Mouse (Mus musculus) embryonic facial prominence, embryonic 15.5 days (tissue): ENCODE data around the gene Cdk5. TPM values are rescaled to one million over a fixed set of nuclear protein-coding genes. Genes with fewer than 3 reads are reported as not detected.

Source experiments
- ATAC-seq: fragments of 200-750 bp; cut with Nextera tagmentation; 2 replicates; pipeline ENCODE4 v1.8.0; 2017; ENCODE audit warnings: low read depth, moderate TSS enrichment; ENCODE audit not compliant: insufficient number of reproducible peaks, low FRiP score, low TSS enrichment
- H3K27ac ChIP-seq: fragments of 300-500 bp; sonication (generic); replicated peaks from 2 replicates; pipeline ENCODE4 v1.5.1; 2015; ENCODE audit warnings: mild to moderate bottlenecking, inconsistent platforms
- H3K27me3 ChIP-seq: fragments of 300-500 bp; sonication (generic); 2 replicates; pipeline ENCODE4 v1.6.1; 2015; ENCODE audit warnings: inconsistent platforms
- H3K36me3 ChIP-seq: fragments of 300-500 bp; sonication (generic); 2 replicates; pipeline ENCODE4 v1.6.1; 2015; ENCODE audit warnings: mild to moderate bottlenecking, inconsistent platforms
- H3K4me1 ChIP-seq: fragments of 300-500 bp; sonication (generic); 2 replicates; pipeline ENCODE4 v1.6.1; 2015; ENCODE audit warnings: inconsistent platforms
- H3K4me2 ChIP-seq: fragments of 300-500 bp; sonication (generic); replicated peaks from 2 replicates; pipeline ENCODE4 v1.6.1; 2015; ENCODE audit warnings: mild to moderate bottlenecking, inconsistent platforms
- H3K4me3 ChIP-seq: fragments of 300-500 bp; sonication (generic); replicated peaks from 2 replicates; pipeline ENCODE4 v1.5.1; 2015; ENCODE audit warnings: mild to moderate bottlenecking, inconsistent platforms
- H3K9ac ChIP-seq: fragments of 300-500 bp; sonication (generic); 2 replicates; pipeline ENCODE4 v1.6.1; 2015; ENCODE audit warnings: inconsistent platforms
- H3K9me3 ChIP-seq: fragments of 300-500 bp; sonication (generic); replicated peaks from 2 replicates; pipeline ENCODE4 v1.6.1; 2016; ENCODE audit warnings: inconsistent platforms
- WGBS: fragments of 180-500 bp; shearing (Covaris S2); methylation state at CpG from one replicate; pipeline ENCODE4 v1.1.7; 2015; 5-methylcytosine and 5-hydroxymethylcytosine counted together
- polyA plus RNA-seq: library from polyadenylated mRNA; unstranded; fragments of >200 nt; fragmentation: Nextera tagmentation; extraction: Ambion mirVana; gene quantifications from 2 replicates; pipeline ENCODE4 v1.2.1, GENCODE M21; 2015

Cdk5 gene
- 52.9 and 54.1 TPM in 2 replicates for polyA plus RNA-seq

DNA sequence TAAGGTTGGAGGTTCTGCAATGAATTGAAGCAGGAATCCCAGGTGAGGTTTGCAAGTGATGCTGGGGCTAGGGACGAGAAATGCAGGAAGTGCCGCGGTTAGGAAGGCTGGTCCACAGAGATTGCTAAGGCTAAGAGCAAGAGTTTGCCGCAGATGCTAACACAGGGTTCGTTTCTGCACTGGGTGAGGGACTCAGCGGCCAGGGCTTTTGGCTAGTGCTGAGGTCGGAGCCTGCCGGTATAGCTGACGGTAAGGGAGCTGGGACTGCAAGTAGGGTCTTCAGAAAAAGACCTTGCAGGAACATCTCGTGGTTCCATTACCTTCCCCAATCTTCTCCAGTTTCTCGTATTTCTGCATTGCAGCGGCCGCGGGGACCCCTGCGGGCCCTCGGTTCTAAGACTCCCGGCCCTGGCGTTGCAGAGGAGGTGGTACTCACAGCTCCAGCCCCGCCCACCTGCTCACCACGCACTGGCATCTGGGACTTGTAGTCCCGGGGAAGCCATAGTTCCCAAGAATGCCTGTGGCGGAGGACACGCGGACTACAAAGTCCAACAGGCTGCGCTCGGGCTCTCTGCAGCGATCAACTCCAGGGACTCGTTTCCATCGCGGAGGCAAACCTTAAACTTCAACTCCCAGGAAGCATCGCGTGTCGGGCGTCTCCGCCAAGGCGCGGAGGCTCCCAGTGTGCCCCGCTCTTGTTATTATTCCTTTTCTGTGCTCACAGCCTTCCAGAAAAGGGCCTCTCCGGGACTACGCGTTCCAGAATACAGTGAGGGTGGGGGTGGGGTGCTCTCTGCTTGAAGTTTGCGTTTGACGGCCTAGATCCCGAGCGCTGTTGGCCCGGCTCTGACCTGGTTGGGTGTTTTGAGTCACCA, at the start of gene Cdk5, which contains the start of gene Slc4a2:
Gene Cdk5, minus strand, starts transcription at position 402 of the 875 bp plus-strand sequence.
Gene Slc4a2, plus strand, starts transcription at position 709 of the 875 bp plus-strand sequence.
- ATAC-seq: peak; percentile 93
- peak within 1 kb of the TSS; percentile 59 for H3K4me3 ChIP-seq
- no peaks in the 10 kb centered on the region for H3K27me3 ChIP-seq
- peak within 1 kb of the TSS; percentile 65 for H3K9ac ChIP-seq
- H3K9me3 ChIP-seq: no peaks in the 10 kb centered on the region
- peaks cover 25% of the 10 kb centered on the region for H3K36me3 ChIP-seq
- peak within 1 kb of the TSS; percentile 84 for H3K4me2 ChIP-seq
- WGBS: under 1% methylated on average over 46 of the region's 46 CpGs
- H3K4me1 ChIP-seq: peaks cover 47% of the 10 kb centered on the region
- H3K27ac ChIP-seq: peak within 1 kb of the TSS; percentile 93

DNA sequence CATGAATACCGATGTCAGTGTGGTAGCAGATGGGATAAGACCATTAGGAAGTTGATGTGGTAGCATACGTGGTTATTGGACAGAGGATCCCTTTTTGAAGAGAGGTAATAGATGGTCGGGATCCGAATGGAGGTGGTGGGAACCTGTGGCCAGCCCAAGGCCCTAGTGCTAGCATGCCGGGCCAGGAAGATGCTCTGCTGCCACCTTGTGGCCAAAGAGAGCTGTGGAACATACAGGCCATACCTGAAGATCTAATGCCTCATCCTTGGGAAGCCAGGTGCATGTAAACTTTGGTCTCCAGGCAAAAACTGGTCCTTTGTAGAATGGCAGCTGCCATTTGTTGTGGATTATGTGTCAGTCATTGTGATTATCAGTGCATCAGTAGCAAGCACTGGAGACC, 47.3 kb upstream of the Cdk5 start:
- no peak overlapping the region for H3K4me2 ChIP-seq
- ATAC-seq: peak; percentile 61; the same call in 1 of the 2 replicates
- no peaks in the 10 kb centered on the region for H3K9me3 ChIP-seq
- 10% methylated on average over 5 of the region's 5 CpGs for WGBS
- H3K4me1 ChIP-seq: peaks cover 53% of the 10 kb centered on the region
- no peak overlapping the region for H3K4me3 ChIP-seq
- H3K9ac ChIP-seq: no peak overlapping the region
- no peak overlapping the region for H3K27ac ChIP-seq
- H3K36me3 ChIP-seq: no peaks in the 10 kb centered on the region
- peaks cover 13% of the 10 kb centered on the region for H3K27me3 ChIP-seq

DNA sequence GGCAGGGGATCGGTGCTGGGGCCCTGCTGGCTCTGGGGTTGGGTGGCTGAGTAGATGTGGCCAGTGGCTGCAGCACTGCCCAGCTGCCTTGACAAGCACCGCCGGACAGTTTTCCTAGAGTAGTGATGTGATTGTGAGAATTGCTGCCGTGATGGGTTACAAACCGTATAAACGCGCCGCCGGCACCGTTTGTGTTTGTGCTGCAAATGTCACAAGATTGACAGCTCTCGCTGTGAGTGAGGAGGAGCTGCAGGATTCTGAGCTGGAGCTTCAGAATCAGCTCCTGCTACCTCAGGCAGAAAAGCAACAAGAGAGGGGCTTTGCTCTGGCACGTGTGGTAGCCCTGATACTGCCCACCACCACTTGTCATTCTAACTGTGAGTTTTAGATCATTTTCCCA, 43.4 kb upstream of the Cdk5 start:
- no peak overlapping the region for H3K4me3 ChIP-seq
- H3K4me2 ChIP-seq: no peak overlapping the region
- H3K9me3 ChIP-seq: no peaks in the 10 kb centered on the region
- no peak overlapping the region for H3K27ac ChIP-seq
- no peaks in the 10 kb centered on the region for H3K27me3 ChIP-seq
- no peak for ATAC-seq
- no peak overlapping the region for H3K9ac ChIP-seq
- H3K36me3 ChIP-seq: 0 out of 2 replicates have a peak, but pooled peaks cover under 1% of the 10 kb centered on the region
- H3K4me1 ChIP-seq: peaks cover 21% of the 10 kb centered on the region; the same call in 1 of the 2 replicates
- 59% methylated on average over 12 of the region's 12 CpGs for WGBS

DNA sequence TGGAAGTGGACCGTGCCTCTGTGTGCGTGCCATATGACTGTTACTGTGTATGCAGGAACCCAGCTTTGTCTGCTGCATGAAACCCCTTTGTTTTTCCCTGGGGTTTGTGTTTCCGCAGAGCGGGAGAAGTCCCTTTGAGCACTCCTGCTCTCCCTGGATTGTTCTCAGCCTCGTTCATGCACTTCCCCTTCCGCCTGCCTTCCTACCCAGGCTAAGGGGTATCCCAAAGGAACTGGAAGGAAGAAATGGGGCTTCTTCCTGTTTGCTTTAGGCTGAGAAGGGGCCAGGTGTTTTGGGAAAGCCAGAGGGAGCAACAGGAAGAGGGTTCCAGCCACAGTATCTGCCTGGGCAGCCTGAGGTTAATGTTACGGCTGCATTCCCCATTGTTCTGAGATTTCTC, 32.3 kb upstream of the Cdk5 start:
- no peaks in the 10 kb centered on the region for H3K27me3 ChIP-seq
- H3K9me3 ChIP-seq: no peaks in the 10 kb centered on the region
- WGBS: 49% methylated on average over 7 of the region's 7 CpGs
- H3K4me3 ChIP-seq: no peak overlapping the region
- H3K9ac ChIP-seq: no peak overlapping the region
- no peak overlapping the region for H3K4me2 ChIP-seq
- 0 out of 2 replicates have a peak, but pooled peaks cover 14% of the 10 kb centered on the region for H3K36me3 ChIP-seq
- peak overlapping the region; percentile 58; the same call in 1 of the 2 replicates for H3K27ac ChIP-seq
- no peak for ATAC-seq
- peaks cover 52% of the 10 kb centered on the region for H3K4me1 ChIP-seq

DNA sequence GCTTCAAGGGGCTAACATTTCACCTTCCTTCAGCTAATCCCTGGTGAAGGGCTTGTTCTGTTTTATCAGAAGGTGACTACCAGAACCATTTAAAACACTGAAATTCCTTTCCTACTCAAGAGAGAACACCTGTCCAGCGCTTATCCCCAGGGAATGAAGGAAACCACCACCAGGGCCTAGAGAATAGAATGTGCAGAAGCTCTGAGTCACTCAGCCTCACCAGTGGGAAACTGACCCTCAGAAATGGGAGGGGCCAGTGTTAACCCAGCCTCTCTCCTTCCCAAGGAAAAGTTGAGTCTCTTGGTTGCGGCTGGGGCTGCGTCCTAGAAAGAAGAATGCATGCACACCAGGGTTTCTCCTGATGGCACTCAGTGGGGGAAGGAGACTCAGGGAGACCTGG, 31.7 kb upstream of the Cdk5 start:
- no peak for ATAC-seq
- Histone ChIP-seq H3K4me2 (peak overlapping the region; percentile 1; the same call in 1 of the 2 replicates), H3K9me3 (no peaks in the 10 kb centered on the region), H3K36me3 (0 out of 2 replicates have a peak, but pooled peaks cover 8% of the 10 kb centered on the region), H3K9ac (no peak overlapping the region), H3K27ac (peak overlapping the region; percentile 58; the same call in 1 of the 2 replicates), H3K4me3 (no peak overlapping the region), H3K4me1 (peaks cover 50% of the 10 kb centered on the region), H3K27me3 (no peaks in the 10 kb centered on the region)
- WGBS: 68% methylated on average over 3 of the region's 3 CpGs

DNA sequence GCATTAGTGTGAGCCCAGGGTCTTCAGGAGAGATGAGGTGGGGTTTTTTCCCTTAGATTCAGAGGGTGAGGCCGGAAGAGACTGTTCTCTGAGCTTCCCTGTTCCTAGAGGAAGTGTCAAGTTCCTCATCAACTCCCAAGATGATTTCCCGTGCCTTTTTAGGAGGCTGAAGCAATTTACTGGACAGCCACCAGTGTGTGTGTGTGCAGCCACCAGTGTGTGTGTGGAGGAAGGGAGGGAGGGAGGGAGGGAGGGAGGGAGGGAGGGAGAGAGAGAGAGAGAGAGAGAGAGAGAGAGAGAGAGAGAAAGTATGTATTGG, 30.6 kb upstream of the Cdk5 start:
- ATAC-seq: no peak
- Histone ChIP-seq H3K36me3 (0 out of 2 replicates have a peak, but pooled peaks cover 6% of the 10 kb centered on the region), H3K9me3 (no peaks in the 10 kb centered on the region), H3K9ac (no peak overlapping the region), H3K27me3 (no peaks in the 10 kb centered on the region), H3K4me3 (peak overlapping the region; percentile 84), H3K27ac (peak overlapping the region; percentile 88), H3K4me1 (peaks cover 45% of the 10 kb centered on the region), H3K4me2 (peak overlapping the region; percentile 90)
- WGBS: 17% methylated on average over 2 of the region's 2 CpGs

DNA sequence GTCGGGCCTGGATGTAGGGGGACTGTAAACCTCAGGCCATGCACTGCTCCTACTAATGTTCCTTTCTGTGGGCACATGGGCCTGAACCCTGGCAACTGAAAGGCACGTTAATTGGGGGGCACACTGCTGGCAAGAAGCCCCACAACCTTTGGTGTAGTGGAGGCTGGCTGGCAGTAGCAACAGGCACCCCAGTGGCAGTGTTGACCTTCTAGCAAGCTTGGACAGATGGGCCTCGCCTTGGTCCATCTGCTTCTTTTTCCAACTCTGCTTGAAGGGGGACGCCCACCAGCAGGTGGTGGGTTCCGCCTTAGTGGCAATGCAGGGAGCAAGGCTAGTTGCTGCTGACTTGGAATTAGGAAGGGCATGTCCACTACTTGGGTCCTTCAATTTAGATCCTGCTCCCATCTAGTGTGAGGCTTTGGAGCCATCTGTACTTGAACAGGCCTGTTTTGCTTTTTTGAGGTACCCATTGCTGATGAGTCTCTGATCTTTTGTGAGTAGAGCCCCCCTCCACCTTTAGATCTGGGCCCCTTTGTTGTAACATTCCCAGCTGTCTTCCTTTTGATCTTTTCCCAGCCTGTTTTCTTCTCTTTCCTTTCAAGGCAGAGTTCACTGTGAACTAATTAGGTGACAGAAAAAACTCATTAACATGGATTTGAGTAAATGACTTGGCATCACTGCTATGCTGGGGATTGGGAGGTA, 30.1 kb upstream of the Cdk5 start:
- H3K4me2 ChIP-seq: peak overlapping the region; percentile 90
- peak overlapping the region; percentile 88 for H3K27ac ChIP-seq
- 15% methylated on average over 5 of the region's 5 CpGs for WGBS
- H3K27me3 ChIP-seq: no peaks in the 10 kb centered on the region
- peak overlapping the region; percentile 95 for H3K9ac ChIP-seq
- H3K36me3 ChIP-seq: 0 out of 2 replicates have a peak, but pooled peaks cover 1% of the 10 kb centered on the region
- no peak for ATAC-seq
- H3K4me1 ChIP-seq: peaks cover 45% of the 10 kb centered on the region
- H3K4me3 ChIP-seq: peak overlapping the region; percentile 84
- H3K9me3 ChIP-seq: no peaks in the 10 kb centered on the region

DNA sequence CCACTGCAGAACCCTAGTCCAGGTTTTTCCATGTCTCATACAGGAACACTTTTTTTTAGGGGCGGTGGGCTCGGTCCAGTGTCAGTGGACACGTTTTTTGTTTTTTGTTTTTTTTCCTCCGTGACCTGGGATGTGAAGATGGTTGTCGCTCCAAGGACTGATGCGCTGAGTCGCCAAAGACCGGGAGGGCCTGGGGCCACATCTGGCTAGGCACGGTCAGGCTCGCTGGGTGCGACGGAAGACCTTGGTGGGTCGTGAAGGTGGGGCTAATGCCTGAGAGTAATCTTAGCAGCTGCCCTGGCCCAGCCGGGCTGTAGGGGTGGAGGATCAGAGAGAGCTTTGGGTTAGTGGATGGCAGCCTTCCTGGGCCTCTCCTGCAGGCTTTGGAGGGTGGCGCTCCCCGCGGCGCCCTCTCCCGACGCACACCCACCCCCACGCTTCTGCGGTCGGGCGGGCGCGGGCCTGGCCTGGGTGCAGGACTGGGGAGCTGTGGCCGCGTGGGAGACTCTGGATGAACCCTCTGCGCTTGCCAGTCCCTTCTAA, 29.4 kb upstream of the Cdk5 start:
- H3K27me3 ChIP-seq: no peaks in the 10 kb centered on the region
- under 1% methylated on average over 29 of the region's 29 CpGs for whole genome bisulfite sequencing
- no peaks in the 10 kb centered on the region for H3K9me3 ChIP-seq
- peak overlapping the region; percentile 88 for H3K27ac ChIP-seq
- no peaks in the 10 kb centered on the region for H3K36me3 ChIP-seq
- H3K9ac ChIP-seq: peak overlapping the region; percentile 95
- no peak for ATAC-seq
- peaks cover 51% of the 10 kb centered on the region for H3K4me1 ChIP-seq
- H3K4me3 ChIP-seq: peak overlapping the region; percentile 84
- H3K4me2 ChIP-seq: peak overlapping the region; percentile 90

DNA sequence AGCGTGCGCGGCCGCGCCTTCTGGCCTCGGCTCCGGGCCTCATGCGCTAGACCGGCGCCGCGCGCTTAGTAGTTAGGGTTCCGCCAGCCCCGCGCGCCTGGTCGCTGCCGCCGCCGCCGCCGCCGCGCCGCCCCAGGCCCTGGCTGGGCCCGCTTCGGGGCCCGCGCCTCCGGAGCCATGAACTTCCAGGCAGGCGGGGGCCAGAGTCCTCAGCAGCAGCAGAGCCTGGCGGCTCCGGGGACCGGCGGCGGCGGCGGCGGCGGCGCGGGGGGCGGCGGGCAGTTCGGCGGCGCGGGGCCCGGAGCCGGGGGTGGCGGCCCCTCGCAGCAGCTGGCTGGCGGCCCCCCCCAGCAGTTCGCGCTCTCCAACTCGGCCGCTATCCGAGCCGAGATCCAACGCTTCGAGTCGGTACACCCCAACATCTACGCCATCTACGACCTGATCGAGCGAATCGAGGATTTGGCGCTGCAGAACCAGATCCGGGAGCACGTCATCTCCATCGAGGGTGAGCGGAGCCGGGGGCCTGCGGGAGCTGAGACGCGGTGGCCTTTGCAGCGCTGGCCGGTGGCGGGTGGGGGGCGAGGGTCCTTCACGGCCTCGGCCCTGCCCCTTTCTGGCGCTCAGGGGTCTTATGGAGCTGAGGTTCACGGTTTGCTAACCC, 28.8 kb upstream of the Cdk5 start, which contains the start of gene Agap3:
Gene Agap3, plus strand, starts transcription at position 148 of the 661 bp plus-strand sequence.
- WGBS: under 1% methylated on average over 57 of the region's 85 CpGs
- peaks cover 57% of the 10 kb centered on the region for H3K4me1 ChIP-seq

DNA sequence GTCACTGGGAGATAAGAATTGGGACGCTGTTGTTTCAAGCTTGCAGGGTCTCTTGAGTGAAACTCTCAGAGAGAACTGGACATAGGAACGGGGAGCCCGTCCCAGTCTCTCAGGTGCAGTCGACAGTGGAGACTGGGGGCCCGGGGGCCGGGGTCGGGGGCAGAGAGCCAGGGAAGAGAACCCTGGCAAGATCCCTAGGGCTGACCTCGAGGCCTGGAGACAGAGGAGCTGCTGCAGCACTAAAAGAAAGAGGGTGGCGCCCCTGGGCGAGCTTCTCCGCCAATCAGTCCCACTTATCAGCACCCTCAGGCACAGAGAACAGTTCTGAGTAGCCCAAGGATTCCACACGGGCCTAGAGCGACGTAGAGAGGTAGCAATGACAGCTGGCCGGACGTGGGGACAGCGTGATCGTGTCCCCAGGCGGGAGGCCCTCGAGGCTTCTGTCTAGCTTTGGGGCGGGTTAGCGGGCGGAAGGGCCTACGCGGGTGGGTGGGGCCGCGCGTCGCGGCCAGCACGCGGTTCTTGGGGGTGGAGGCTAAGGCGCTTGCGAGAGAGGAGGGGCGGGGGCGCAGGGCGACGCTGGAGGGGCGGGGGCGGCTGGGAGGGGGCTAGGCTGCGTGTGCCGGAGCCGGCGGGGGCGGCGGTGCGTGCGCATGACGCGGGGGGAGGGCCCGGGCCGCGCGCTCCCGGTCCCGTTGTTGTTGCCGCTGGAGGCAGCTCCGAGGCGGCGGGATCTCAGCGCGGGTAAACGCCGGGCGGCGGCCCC, 28.1 kb upstream of the Cdk5 start:
- Histone ChIP-seq H3K9ac (peak overlapping the region; percentile 95), H3K36me3 (no peaks in the 10 kb centered on the region), H3K27ac (peak overlapping the region; percentile 88), H3K4me2 (peak overlapping the region; percentile 90), H3K4me3 (peak overlapping the region; percentile 84), H3K4me1 (peaks cover 64% of the 10 kb centered on the region), H3K27me3 (no peaks in the 10 kb centered on the region), H3K9me3 (no peaks in the 10 kb centered on the region)
- WGBS: 4% methylated on average over 34 of the region's 66 CpGs
- ATAC-seq: peak; percentile 87

More for the DNA sequence above, 28.8 kb upstream of the Cdk5 start, which contains the start of gene Agap3:
- no peaks in the 10 kb centered on the region for H3K36me3 ChIP-seq
- peak within 1 kb of the TSS; percentile 95 for H3K9ac ChIP-seq
- peak within 1 kb of the TSS; percentile 84 for H3K4me3 ChIP-seq
- peak within 1 kb of the TSS; percentile 88 for H3K27ac ChIP-seq
- no peaks in the 10 kb centered on the region for H3K9me3 ChIP-seq
- ATAC-seq: peak; percentile 6
- peak within 1 kb of the TSS; percentile 90 for H3K4me2 ChIP-seq
- no peaks in the 10 kb centered on the region for H3K27me3 ChIP-seq
